Mouse (Mus musculus) kidney, embryonic 16.5 days (tissue): ENCODE data around the gene Map2k6. TPM values are rescaled to one million over a fixed set of nuclear protein-coding genes. Genes with fewer than 3 reads are reported as not detected.

Experiments used
- ATAC-seq: fragments of 200-750 bp; cut with Nextera tagmentation; 2 replicates; pipeline ENCODE4 v1.8.0; 2017; ENCODE audit warnings: moderate TSS enrichment; ENCODE audit not compliant: low FRiP score, low TSS enrichment
- H3K27ac ChIP-seq: fragments of 300-500 bp; sonication (generic); 2 replicates; pipeline ENCODE4 v1.5.1; 2014; ENCODE audit warnings: low read length
- H3K27me3 ChIP-seq: fragments of 300-500 bp; sonication (generic); 2 replicates; pipeline ENCODE4 v1.6.1; 2014; ENCODE audit warnings: low read length, control low read depth, mixed read lengths; ENCODE audit not compliant: insufficient read depth
- H3K36me3 ChIP-seq: fragments of 300-500 bp; sonication (generic); 2 replicates; pipeline ENCODE4 v1.6.1; 2014; ENCODE audit warnings: low read length, control low read depth, mixed read lengths; ENCODE audit not compliant: insufficient read depth
- H3K4me1 ChIP-seq: fragments of 300-500 bp; sonication (generic); 2 replicates; pipeline ENCODE4 v1.6.1; 2014; ENCODE audit warnings: low read length, control low read depth, mixed read lengths; ENCODE audit not compliant: insufficient read depth
- H3K4me2 ChIP-seq: fragments of 300-500 bp; sonication (generic); replicated peaks from 2 replicates; pipeline ENCODE4 v1.6.1; 2014; ENCODE audit warnings: low read depth, low read length
- H3K4me3 ChIP-seq: fragments of 300-500 bp; sonication (generic); 2 replicates; pipeline ENCODE4 v1.5.1; 2014; ENCODE audit warnings: mild to moderate bottlenecking, low read length
- H3K9ac ChIP-seq: fragments of 300-500 bp; sonication (generic); replicated peaks from 2 replicates; pipeline ENCODE4 v1.6.1; 2014; ENCODE audit warnings: low read length
- H3K9me3 ChIP-seq: fragments of 300-500 bp; sonication (generic); 2 replicates; pipeline ENCODE4 v1.6.1; 2016; ENCODE audit warnings: low read length, control low read depth
- WGBS: fragments of 180-500 bp; shearing (Covaris S2); extraction: QIAGEN DNeasy Blood & Tissue Kit; methylation state at CpG from one replicate; pipeline ENCODE4 v1.1.7; 2014; 5-methylcytosine and 5-hydroxymethylcytosine counted together
- polyA plus RNA-seq: library from polyadenylated mRNA; unstranded; fragments of >200 nt; fragmentation: Nextera tagmentation; extraction: Ambion mirVana; gene quantifications from 2 replicates; pipeline ENCODE4 v1.2.1, GENCODE M21; 2015

Gene Map2k6
- polyA plus RNA-seq, 1 experiment from 2014 or later, result 23.2 TPM

GRCm38 (mm10) chr11:110400283-110400682 lies 1.4 kb downstream of the Map2k6 start:
- peak overlapping the region; percentile 65 for H3K4me3 ChIP-seq
- H3K27me3 ChIP-seq, result no peaks in the 10 kb centered on the region
- no peak for ATAC-seq
- 13% methylated on average over 1 of the region's 1 CpGs for WGBS
- H3K4me1 ChIP-seq, result peaks cover 38% of the 10 kb centered on the region
- H3K36me3 ChIP-seq, result no peaks in the 10 kb centered on the region
- peak overlapping the region; percentile 73 for H3K4me2 ChIP-seq
- H3K27ac ChIP-seq, result no peak overlapping the region
- H3K9me3 ChIP-seq, result no peaks in the 10 kb centered on the region
- peak overlapping the region; percentile 56 for H3K9ac ChIP-seq

GRCm38 (mm10) chr11:110402671-110403070 lies 3.7 kb downstream of the Map2k6 start:
- H3K9me3 ChIP-seq, result no peaks in the 10 kb centered on the region
- H3K27me3 ChIP-seq, result no peaks in the 10 kb centered on the region
- H3K4me2 ChIP-seq, result 0 out of 2 replicates have a peak overlapping the region, but pooled peaks have one; percentile 29
- 0 out of 2 replicates have a peak, but pooled peaks cover 2% of the 10 kb centered on the region for H3K36me3 ChIP-seq
- H3K4me1 ChIP-seq, result peaks cover 33% of the 10 kb centered on the region
- 19% methylated on average over 3 of the region's 3 CpGs for WGBS
- ATAC-seq, result no peak
- no peak overlapping the region for H3K9ac ChIP-seq
- no peak overlapping the region for H3K4me3 ChIP-seq
- H3K27ac ChIP-seq, result peak overlapping the region; percentile 56; the same call in 1 of the 2 replicates

- Histone ChIP-seq H3K4me2 (no peak overlapping the region), H3K9me3 (no peaks in the 10 kb centered on the region), H3K4me3 (no peak overlapping the region), H3K4me1 (peaks cover 31% of the 10 kb centered on the region), H3K36me3 (0 out of 2 replicates have a peak, but pooled peaks cover 2% of the 10 kb centered on the region), H3K27me3 (no peaks in the 10 kb centered on the region), H3K27ac (no peak overlapping the region), H3K9ac (no peak overlapping the region)
- no peak for ATAC-seq
- 82% methylated on average over 2 of the region's 2 CpGs for WGBS
These were observed 4.7 kb downstream of the Map2k6 start for GRCm38 (mm10) chr11:110403602-110404001.

GRCm38 (mm10) chr11:110405607-110406006 lies 6.7 kb downstream of the Map2k6 start:
- no peak for ATAC-seq
- Histone ChIP-seq H3K27ac (no peak overlapping the region), H3K36me3 (0 out of 2 replicates have a peak, but pooled peaks cover 2% of the 10 kb centered on the region), H3K4me1 (peaks cover 25% of the 10 kb centered on the region), H3K4me3 (no peak overlapping the region), H3K9me3 (no peaks in the 10 kb centered on the region), H3K4me2 (no peak overlapping the region), H3K27me3 (no peaks in the 10 kb centered on the region), H3K9ac (no peak overlapping the region)
- WGBS, result 68% methylated on average over 9 of the region's 9 CpGs

GRCm38 (mm10) chr11:110409131-110409530 lies 10.2 kb downstream of the Map2k6 start:
- 81% methylated on average over 12 of the region's 12 CpGs for WGBS
- Histone ChIP-seq H3K9ac (no peak overlapping the region), H3K4me1 (peaks cover 4% of the 10 kb centered on the region; the same call in 1 of the 2 replicates), H3K4me2 (no peak overlapping the region), H3K4me3 (no peak overlapping the region), H3K36me3 (peaks cover 5% of the 10 kb centered on the region; the same call in 1 of the 2 replicates), H3K27me3 (no peaks in the 10 kb centered on the region), H3K9me3 (no peaks in the 10 kb centered on the region), H3K27ac (no peak overlapping the region)
- ATAC-seq, result no peak

- Histone ChIP-seq H3K27ac (no peak overlapping the region), H3K27me3 (no peaks in the 10 kb centered on the region), H3K9me3 (no peaks in the 10 kb centered on the region), H3K9ac (no peak overlapping the region), H3K4me2 (no peak overlapping the region), H3K4me1 (peaks cover 4% of the 10 kb centered on the region; the same call in 1 of the 2 replicates), H3K36me3 (peaks cover 5% of the 10 kb centered on the region; the same call in 1 of the 2 replicates), H3K4me3 (no peak overlapping the region)
- no peak for ATAC-seq
- WGBS, result 80% methylated on average over 9 of the region's 9 CpGs
These were observed 10.9 kb downstream of the Map2k6 start for GRCm38 (mm10) chr11:110409776-110410175.

GRCm38 (mm10) chr11:110411596-110411995 lies 12.7 kb downstream of the Map2k6 start:
- Histone ChIP-seq H3K27me3 (no peaks in the 10 kb centered on the region), H3K4me3 (no peak overlapping the region), H3K4me2 (no peak overlapping the region), H3K27ac (no peak overlapping the region), H3K9me3 (no peaks in the 10 kb centered on the region), H3K36me3 (peaks cover 4% of the 10 kb centered on the region; the same call in 1 of the 2 replicates), H3K9ac (no peak overlapping the region), H3K4me1 (no peaks in the 10 kb centered on the region)
- ATAC-seq, result no peak
- 93% methylated on average over 13 of the region's 13 CpGs for WGBS

GRCm38 (mm10) chr11:110414263-110414662 lies 15.3 kb downstream of the Map2k6 start:
- H3K36me3 ChIP-seq, result peaks cover 3% of the 10 kb centered on the region; the same call in 1 of the 2 replicates
- no peak overlapping the region for H3K9ac ChIP-seq
- ATAC-seq, result no peak
- H3K4me2 ChIP-seq, result no peak overlapping the region
- H3K4me1 ChIP-seq, result no peaks in the 10 kb centered on the region
- WGBS, result 81% methylated on average over 7 of the region's 7 CpGs
- H3K4me3 ChIP-seq, result no peak overlapping the region
- no peaks in the 10 kb centered on the region for H3K9me3 ChIP-seq
- no peaks in the 10 kb centered on the region for H3K27me3 ChIP-seq
- H3K27ac ChIP-seq, result no peak overlapping the region

GRCm38 (mm10) chr11:110416691-110417090 lies 17.8 kb downstream of the Map2k6 start:
- no peaks in the 10 kb centered on the region for H3K27me3 ChIP-seq
- no peaks in the 10 kb centered on the region for H3K4me1 ChIP-seq
- H3K27ac ChIP-seq, result no peak overlapping the region
- no peak overlapping the region for H3K9ac ChIP-seq
- H3K4me2 ChIP-seq, result no peak overlapping the region
- no peaks in the 10 kb centered on the region for H3K9me3 ChIP-seq
- WGBS, result 93% methylated on average over 6 of the region's 6 CpGs
- H3K4me3 ChIP-seq, result no peak overlapping the region
- peaks cover under 1% of the 10 kb centered on the region; the same call in 1 of the 2 replicates for H3K36me3 ChIP-seq
- ATAC-seq, result no peak

- no peaks in the 10 kb centered on the region for H3K4me1 ChIP-seq
- H3K27ac ChIP-seq, result no peak overlapping the region
- H3K4me3 ChIP-seq, result no peak overlapping the region
- no peak overlapping the region for H3K9ac ChIP-seq
- no peak overlapping the region for H3K4me2 ChIP-seq
- no peaks in the 10 kb centered on the region for H3K27me3 ChIP-seq
- 89% methylated on average over 7 of the region's 7 CpGs for WGBS
- H3K36me3 ChIP-seq, result no peaks in the 10 kb centered on the region
- H3K9me3 ChIP-seq, result no peaks in the 10 kb centered on the region
- ATAC-seq, result no peak
These were observed 21.5 kb downstream of the Map2k6 start for GRCm38 (mm10) chr11:110420463-110420862.
